Mouse (Mus musculus): Measurements from ENCODE around the gene F9. TPM values are rescaled to one million over a fixed set of nuclear protein-coding genes. Genes with fewer than 3 reads are reported as not detected.

The F9 gene
- polyA plus RNA-seq, 1 experiment: not detected

DNA sequence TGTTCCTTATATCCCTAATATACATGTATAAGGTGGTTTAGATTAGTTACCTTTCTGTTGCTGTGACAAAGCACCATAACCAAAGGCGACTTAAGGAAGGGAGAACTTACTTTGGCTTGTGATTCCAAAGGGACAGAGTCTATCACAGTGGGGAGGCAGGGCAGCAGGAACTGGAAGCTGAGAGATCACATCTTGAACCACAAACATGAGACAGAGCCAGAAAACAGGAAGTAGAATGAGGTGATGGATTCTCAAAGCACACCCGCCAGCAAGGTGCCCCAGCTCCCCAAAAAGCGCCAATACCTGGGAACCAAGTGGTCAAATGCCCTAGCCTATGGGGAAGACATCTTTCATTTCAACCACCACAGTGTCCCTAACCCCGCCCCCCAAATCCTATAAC lies 21.7 kb downstream of the F9 start:
- Histone ChIP-seq H3K36me3 (ENCODE audit: control insufficient read depth, insufficient read depth) (no peaks in the 10 kb centered on the region), H3K4me3 (ENCODE audit: insufficient read depth, poor library complexity, severe bottlenecking) (no peak overlapping the region), H3K79me2 (ENCODE audit: control insufficient read depth, insufficient read depth) (no peaks in the 10 kb centered on the region), H3ac (ENCODE audit: control insufficient read depth, insufficient read length, low read depth) (no peak overlapping the region), H3K79me3 (ENCODE audit: low read depth) (no peaks in the 10 kb centered on the region), H3K27me3 (ENCODE audit: control insufficient read depth, insufficient read depth, insufficient read length) (no peaks in the 10 kb centered on the region)
- TF ChIP-seq MYOD1 (IDR thresholded peaks at IDR 0.05; ENCODE audit: control insufficient read depth, insufficient read length, low read depth) (no peak), MAX (IDR thresholded peaks at IDR 0.05) (no peak), CEBPB (IDR thresholded peaks at IDR 0.05; ENCODE audit: low read depth) (no peak), CTCF (IDR thresholded peaks at IDR 0.05; ENCODE audit: control insufficient read depth, insufficient read depth, insufficient read length) (no peak), USF1 (IDR thresholded peaks at IDR 0.05; ENCODE audit: low read depth) (no peak), FOSL1 (IDR thresholded peaks at IDR 0.05; ENCODE audit: insufficient read depth, low read length, poor library complexity, severe bottlenecking) (no peak), MYOG (IDR thresholded peaks at IDR 0.05; ENCODE audit: control insufficient read depth, extremely low read depth, insufficient read length) (no peak)

DNA sequence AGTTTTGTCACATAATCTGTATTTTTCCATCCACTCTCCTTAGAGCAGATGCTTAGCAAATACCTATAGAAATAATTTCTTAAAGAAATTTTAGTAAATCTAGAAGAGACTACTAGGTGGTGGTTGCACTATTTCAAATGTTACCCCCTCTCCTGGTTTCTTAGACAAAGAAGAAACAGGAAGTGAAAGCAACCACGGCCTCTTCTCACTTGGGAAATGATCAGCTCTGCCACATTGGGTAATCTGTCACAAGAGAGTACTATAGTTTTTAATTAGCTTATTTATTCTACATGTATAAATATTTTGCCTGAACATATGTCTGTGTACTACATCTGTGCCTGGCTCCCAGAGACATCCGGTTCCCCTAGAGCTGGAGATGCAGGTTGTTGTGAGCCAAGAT lies 22.3 kb downstream of the F9 start:
- Histone ChIP-seq H3K4me3 (ENCODE audit: insufficient read depth, poor library complexity, severe bottlenecking) (no peak overlapping the region), H3K79me3 (ENCODE audit: low read depth) (no peaks in the 10 kb centered on the region), H3ac (ENCODE audit: control insufficient read depth, insufficient read length, low read depth) (no peak overlapping the region), H3K36me3 (ENCODE audit: control insufficient read depth, insufficient read depth) (no peaks in the 10 kb centered on the region), H3K79me2 (ENCODE audit: control insufficient read depth, insufficient read depth) (no peaks in the 10 kb centered on the region), H3K27me3 (ENCODE audit: control insufficient read depth, insufficient read depth, insufficient read length) (no peaks in the 10 kb centered on the region)
- TF ChIP-seq MAX (IDR thresholded peaks at IDR 0.05): no peak
- TF ChIP-seq FOSL1 (IDR thresholded peaks at IDR 0.05; ENCODE audit: insufficient read depth, low read length, poor library complexity, severe bottlenecking): no peak
- TF ChIP-seq MYOG (IDR thresholded peaks at IDR 0.05; ENCODE audit: control insufficient read depth, extremely low read depth, insufficient read length): no peak
- no peak for TF ChIP-seq MYOD1 (IDR thresholded peaks at IDR 0.05; ENCODE audit: control insufficient read depth, insufficient read length, low read depth)
- TF ChIP-seq USF1 (IDR thresholded peaks at IDR 0.05; ENCODE audit: low read depth): no peak
- TF ChIP-seq CTCF (IDR thresholded peaks at IDR 0.05; ENCODE audit: control insufficient read depth, insufficient read depth, insufficient read length): no peak
- TF ChIP-seq CEBPB (IDR thresholded peaks at IDR 0.05; ENCODE audit: low read depth): no peak

GRCm38 (mm10) chrX:60026654-60027053 lies 27.4 kb downstream of the F9 start:
- TF ChIP-seq CTCF (IDR thresholded peaks at IDR 0.05; ENCODE audit: control insufficient read depth, insufficient read depth, insufficient read length) (no peak), FOSL1 (IDR thresholded peaks at IDR 0.05; ENCODE audit: insufficient read depth, low read length, poor library complexity, severe bottlenecking) (no peak), MYOD1 (IDR thresholded peaks at IDR 0.05; ENCODE audit: control insufficient read depth, insufficient read length, low read depth) (no peak), USF1 (IDR thresholded peaks at IDR 0.05; ENCODE audit: low read depth) (no peak), MYOG (IDR thresholded peaks at IDR 0.05; ENCODE audit: control insufficient read depth, extremely low read depth, insufficient read length) (no peak), MAX (IDR thresholded peaks at IDR 0.05) (no peak), CEBPB (IDR thresholded peaks at IDR 0.05; ENCODE audit: low read depth) (no peak)
- Histone ChIP-seq H3K27me3 (ENCODE audit: control insufficient read depth, insufficient read depth, insufficient read length) (no peaks in the 10 kb centered on the region), H3K79me2 (ENCODE audit: control insufficient read depth, insufficient read depth) (no peaks in the 10 kb centered on the region), H3K79me3 (ENCODE audit: low read depth) (no peaks in the 10 kb centered on the region), H3K4me3 (ENCODE audit: insufficient read depth, poor library complexity, severe bottlenecking) (no peak overlapping the region), H3ac (ENCODE audit: control insufficient read depth, insufficient read length, low read depth) (no peak overlapping the region), H3K36me3 (ENCODE audit: control insufficient read depth, insufficient read depth) (no peaks in the 10 kb centered on the region)

- no peak overlapping the region for H3K4me3 ChIP-seq (ENCODE audit: insufficient read depth, poor library complexity, severe bottlenecking)
- no peak overlapping the region for H3ac ChIP-seq (ENCODE audit: control insufficient read depth, insufficient read length, low read depth)
- no peaks in the 10 kb centered on the region for H3K36me3 ChIP-seq (ENCODE audit: control insufficient read depth, insufficient read depth)
- TF ChIP-seq USF1 (IDR thresholded peaks at IDR 0.05; ENCODE audit: low read depth) (no peak), FOSL1 (IDR thresholded peaks at IDR 0.05; ENCODE audit: insufficient read depth, low read length, poor library complexity, severe bottlenecking) (no peak), CTCF (IDR thresholded peaks at IDR 0.05; ENCODE audit: control insufficient read depth, insufficient read depth, insufficient read length) (no peak), MYOG (IDR thresholded peaks at IDR 0.05; ENCODE audit: control insufficient read depth, extremely low read depth, insufficient read length) (no peak), MYOD1 (IDR thresholded peaks at IDR 0.05; ENCODE audit: control insufficient read depth, insufficient read length, low read depth) (no peak), CEBPB (IDR thresholded peaks at IDR 0.05; ENCODE audit: low read depth) (no peak), MAX (IDR thresholded peaks at IDR 0.05) (no peak)
- no peaks in the 10 kb centered on the region for H3K79me2 ChIP-seq (ENCODE audit: control insufficient read depth, insufficient read depth)
- H3K79me3 ChIP-seq (ENCODE audit: low read depth): no peaks in the 10 kb centered on the region
- no peaks in the 10 kb centered on the region for H3K27me3 ChIP-seq (ENCODE audit: control insufficient read depth, insufficient read depth, insufficient read length)
Observed at GRCm38 (mm10) chrX:60054745-60055144, 55.5 kb downstream of the F9 start.

- Histone ChIP-seq H3K79me2 (ENCODE audit: control insufficient read depth, insufficient read depth) (no peaks in the 10 kb centered on the region), H3K79me3 (ENCODE audit: low read depth) (no peaks in the 10 kb centered on the region), H3K36me3 (ENCODE audit: control insufficient read depth, insufficient read depth) (no peaks in the 10 kb centered on the region), H3K4me3 (ENCODE audit: insufficient read depth, poor library complexity, severe bottlenecking) (no peak overlapping the region), H3ac (ENCODE audit: control insufficient read depth, insufficient read length, low read depth) (no peak overlapping the region), H3K27me3 (ENCODE audit: control insufficient read depth, insufficient read depth, insufficient read length) (no peaks in the 10 kb centered on the region)
- no peak for TF ChIP-seq MYOD1 (IDR thresholded peaks at IDR 0.05; ENCODE audit: control insufficient read depth, insufficient read length, low read depth)
- TF ChIP-seq MAX (IDR thresholded peaks at IDR 0.05): no peak
- no peak for TF ChIP-seq FOSL1 (IDR thresholded peaks at IDR 0.05; ENCODE audit: insufficient read depth, low read length, poor library complexity, severe bottlenecking)
- no peak for TF ChIP-seq CEBPB (IDR thresholded peaks at IDR 0.05; ENCODE audit: low read depth)
- TF ChIP-seq USF1 (IDR thresholded peaks at IDR 0.05; ENCODE audit: low read depth): no peak
- no peak for TF ChIP-seq MYOG (IDR thresholded peaks at IDR 0.05; ENCODE audit: control insufficient read depth, extremely low read depth, insufficient read length)
- no peak for TF ChIP-seq CTCF (IDR thresholded peaks at IDR 0.05; ENCODE audit: control insufficient read depth, insufficient read depth, insufficient read length)
Observed at GRCm38 (mm10) chrX:60055185-60055584, 55.9 kb downstream of the F9 start.

DNA sequence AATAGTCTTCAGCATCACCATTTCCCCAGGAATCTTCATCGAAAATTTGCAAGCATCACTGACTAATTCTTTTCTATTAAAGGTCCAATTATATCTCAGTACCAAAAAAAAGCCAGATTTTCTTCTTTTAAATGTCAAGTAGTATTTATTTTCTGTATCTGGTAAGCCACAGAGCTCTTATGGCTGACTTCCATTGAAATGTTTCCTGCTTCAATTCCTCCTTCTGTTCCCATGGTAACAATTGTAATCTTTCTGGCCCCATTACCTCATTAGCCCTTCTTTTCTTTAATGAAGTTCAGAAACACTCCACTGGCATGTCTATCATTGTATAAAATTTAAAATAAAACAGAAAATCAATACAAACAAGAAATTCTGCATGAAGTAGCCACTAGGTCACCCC lies 76.1 kb downstream of the F9 start:
- Histone ChIP-seq H3K36me3 (ENCODE audit: control insufficient read depth, insufficient read depth) (no peaks in the 10 kb centered on the region), H3K27me3 (ENCODE audit: control insufficient read depth, insufficient read depth, insufficient read length) (no peaks in the 10 kb centered on the region)
- TF ChIP-seq USF1 (IDR thresholded peaks at IDR 0.05; ENCODE audit: low read depth) (no peak), MYOD1 (IDR thresholded peaks at IDR 0.05; ENCODE audit: control insufficient read depth, insufficient read length, low read depth) (no peak), MYOG (IDR thresholded peaks at IDR 0.05; ENCODE audit: control insufficient read depth, extremely low read depth, insufficient read length) (no peak), CEBPB (IDR thresholded peaks at IDR 0.05; ENCODE audit: low read depth) (no peak), FOSL1 (IDR thresholded peaks at IDR 0.05; ENCODE audit: insufficient read depth, low read length, poor library complexity, severe bottlenecking) (no peak), CTCF (IDR thresholded peaks at IDR 0.05; ENCODE audit: control insufficient read depth, insufficient read depth, insufficient read length) (no peak), MAX (IDR thresholded peaks at IDR 0.05) (no peak)

More for the DNA sequence above, 76.1 kb downstream of the F9 start:
- no peaks in the 10 kb centered on the region for H3K79me3 ChIP-seq (ENCODE audit: low read depth)
- H3K79me2 ChIP-seq (ENCODE audit: control insufficient read depth, insufficient read depth): no peaks in the 10 kb centered on the region
- no peak overlapping the region for H3ac ChIP-seq (ENCODE audit: control insufficient read depth, insufficient read length, low read depth)
- no peak overlapping the region for H3K4me3 ChIP-seq (ENCODE audit: insufficient read depth, poor library complexity, severe bottlenecking)

Data from C2C12 (cell line).